In the genomic region with DNA sequence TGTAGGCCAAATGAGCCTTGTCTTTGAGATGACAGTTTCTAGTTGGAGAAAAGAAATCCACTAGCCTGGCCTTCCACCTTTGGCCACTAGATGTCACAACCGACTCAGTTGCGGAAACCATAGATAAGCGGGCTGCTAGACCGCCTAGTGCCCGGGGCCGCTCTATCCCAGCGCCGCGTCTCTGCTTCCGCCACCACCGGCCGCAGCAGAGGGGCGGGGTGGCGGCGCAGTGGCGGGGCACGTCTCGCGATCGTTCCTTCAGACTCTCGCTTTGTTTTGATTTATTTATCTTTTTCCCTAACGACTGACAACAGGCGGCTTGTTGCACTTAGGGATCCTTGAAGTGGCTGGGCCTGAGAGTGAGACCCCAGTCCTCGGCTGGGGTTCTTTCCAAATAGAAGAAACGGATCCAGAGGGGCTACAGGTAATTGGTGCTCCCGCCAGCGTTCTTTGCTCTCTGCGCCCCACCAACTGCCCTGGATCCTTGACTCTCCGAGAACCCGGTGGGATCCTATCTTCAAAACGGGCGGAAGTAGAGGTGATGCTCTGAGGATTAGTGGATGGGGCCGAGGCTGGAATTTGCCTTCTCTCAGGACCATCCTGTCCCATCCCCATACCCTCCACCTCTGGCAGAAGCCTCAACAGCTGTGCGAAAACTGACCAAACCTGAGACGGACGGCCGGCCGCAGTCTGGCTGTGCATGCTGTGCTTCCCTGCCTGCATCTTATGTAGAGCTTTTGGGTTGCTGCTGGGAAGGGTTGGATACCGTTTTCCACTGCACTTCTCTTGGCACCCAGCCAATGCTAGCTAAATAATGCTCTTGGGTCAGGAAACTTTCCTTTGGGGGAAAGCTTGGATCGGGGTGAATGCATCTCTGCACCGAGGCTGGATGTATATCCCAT, we compare ENCODE assay signal across 8 mouse cellular contexts. TPM values are rescaled to one million over a fixed set of nuclear protein-coding genes. Genes with fewer than 3 reads are reported as not detected.
DNase-seq lines count a peak whose midpoint lies in the region; ATAC-seq lines count a peak whose summit lies in the region.

No protein-coding gene starts in this region.

- peak overlapping the region; percentile 68 for H3K4me2 ChIP-seq in hindbrain, embryonic 12.5 days (replicated peaks)

- ATAC-seq in hindbrain, embryonic 12.5 days (ENCODE audit: low FRiP score): peak; percentile 98

- DNase-seq in NIH3T3 (ENCODE audit: low read depth): peak; percentile 97
- DNase-seq in cerebellum, postnatal 10 days: peak; percentile 96 to 97
- DNase-seq in frontal cortex, postnatal 10 days (ENCODE audit: low spot score in 2 of 2): peak; percentile 87 to 92
- DNase-seq in layer of hippocampus, postnatal 14 days (ENCODE audit: low spot score in 2 of 2): peak; percentile 89 to 94
- DNase-seq in lung, postnatal 14 days: peak; percentile 94
- DNase-seq in retina, adult 2 months (ENCODE audit: low read depth, low spot score): peak; percentile 89
- DNase-seq in thymus, postnatal 36 days: peak; percentile 90 to 93

- H3K4me1 ChIP-seq in hindbrain, embryonic 12.5 days: peaks cover 8% of the 10 kb centered on the region

- H3K9ac ChIP-seq in hindbrain, embryonic 12.5 days: peak overlapping the region; percentile 79

- H3K4me3 ChIP-seq in hindbrain, embryonic 12.5 days: peak overlapping the region; percentile 62

- under 1% methylated on average over 41 of the region's 41 CpGs for WGBS in hindbrain, embryonic 12.5 days

- H3K27ac ChIP-seq in hindbrain, embryonic 12.5 days: peak overlapping the region; percentile 89

- H3K36me3 ChIP-seq in hindbrain, embryonic 12.5 days: peaks cover 10% of the 10 kb centered on the region; the same call in 1 of the 2 replicates

- H3K9me3 ChIP-seq in hindbrain, embryonic 12.5 days (replicated peaks): no peaks in the 10 kb centered on the region

- H3K27me3 ChIP-seq in hindbrain, embryonic 12.5 days: no peaks in the 10 kb centered on the region

RNA-seq across cellular contexts. Expression of a gene that starts 5.3 kb away (rescaled TPM):
- polyA plus RNA-seq in hindbrain, embryonic 12.5 days (2016; fragmentation: Nextera tagmentation; extraction: Ambion mirVana): 153 and 161 TPM in 2 replicates
- 10 to 100 TPM; 74.9 to 88.5 TPM for total RNA-seq in layer of hippocampus, postnatal 14 days (2021)

RNA-seq across cellular contexts. Expression of a gene that starts 5.4 kb away (rescaled TPM):
- 179 and 194 TPM in 2 replicates for polyA plus RNA-seq in hindbrain, embryonic 12.5 days (2016; fragmentation: Nextera tagmentation; extraction: Ambion mirVana)
- total RNA-seq in layer of hippocampus, postnatal 14 days (2021): 100 to 1,000 TPM; 102 to 109 TPM

RNA-seq across cellular contexts. Expression of a gene that starts 26.1 kb away (rescaled TPM):
- 5.8 and 6.6 TPM in 2 replicates for polyA plus RNA-seq in hindbrain, embryonic 12.5 days (2016; fragmentation: Nextera tagmentation; extraction: Ambion mirVana)
- total RNA-seq in layer of hippocampus, postnatal 14 days (2021): 10 to 100 TPM; 43.1 to 43.4 TPM

RNA-seq across cellular contexts. Expression of a gene that starts 29.9 kb away (rescaled TPM):
- polyA plus RNA-seq in hindbrain, embryonic 12.5 days (2016; fragmentation: Nextera tagmentation; extraction: Ambion mirVana): not detected in 2 replicates
- 1 to 10 TPM; 1.3 to 1.5 TPM for total RNA-seq in layer of hippocampus, postnatal 14 days (2021)

RNA-seq across cellular contexts. Expression of a gene that starts 38.0 kb away (rescaled TPM):
- 70.8 and 74.1 TPM in 2 replicates for polyA plus RNA-seq in hindbrain, embryonic 12.5 days (2016; fragmentation: Nextera tagmentation; extraction: Ambion mirVana)
- total RNA-seq in layer of hippocampus, postnatal 14 days (2021): 10 to 100 TPM; 98.3 to 98.6 TPM

Comparison
In these comparisons a context has a peak if more than half of its experiments do, and no peak if none do; other contexts are left out.
1. Peak in every context shown above with its lines: DNase-seq, ATAC-seq, H3K4me3 ChIP-seq and H3K27ac ChIP-seq.